Mouse (Mus musculus) kidney, postnatal 25 days (tissue): ENCODE data around the gene Sesn1.

Experiments
- DNase-seq, 2 experiments: peaks; one replicate each; pipeline ENCODE4 v3.0.0; 2021; ENCODE audit warnings: mixed read lengths in 2 of 2

The Sesn1 gene

GRCm38 (mm10) chr10:41871564-41871963 lies 61.8 kb downstream of the Sesn1 start:
- DNase-seq, result no peak

DNA sequence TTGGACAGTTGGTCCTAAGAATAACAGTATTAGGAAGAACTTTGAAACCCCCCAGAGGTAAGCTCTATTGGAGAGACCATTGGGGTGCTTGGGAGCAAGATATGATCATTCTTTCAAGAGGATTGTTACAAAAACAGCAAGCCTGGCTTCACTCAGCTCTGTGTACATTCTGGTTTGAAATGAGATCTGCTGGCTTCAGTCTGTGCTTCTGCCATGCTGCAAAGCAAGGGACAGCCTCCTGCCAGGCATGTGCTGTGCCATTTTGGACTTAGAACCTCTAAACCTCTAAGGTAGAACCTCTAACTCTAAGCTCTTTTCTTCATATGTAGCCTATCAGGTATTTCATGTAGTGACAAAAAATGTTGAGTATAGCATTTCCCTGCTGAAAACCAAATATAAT lies 65.9 kb downstream of the Sesn1 start:
- no peak for DNase-seq

- no peak for DNase-seq
These were observed 68.6 kb downstream of the Sesn1 start for GRCm38 (mm10) chr10:41878344-41878743.

DNA sequence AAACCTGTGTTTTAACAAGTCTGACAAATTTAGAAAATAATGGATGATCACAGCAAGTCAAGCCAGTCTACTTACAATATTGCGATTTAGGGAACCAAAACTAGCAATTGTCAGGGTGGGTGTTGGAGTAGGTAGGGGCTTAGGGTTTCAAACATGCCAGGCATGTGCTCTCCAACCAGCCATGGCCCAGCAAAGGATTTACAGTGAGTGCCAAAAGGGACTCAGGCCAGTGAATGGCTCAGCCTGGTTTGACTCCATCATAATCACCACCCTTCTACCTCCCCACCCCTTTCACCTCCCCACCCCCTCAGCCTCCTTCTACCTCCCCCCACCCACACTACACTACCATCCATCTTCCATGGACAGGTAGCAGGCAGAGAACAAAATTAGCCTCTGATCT lies 69.9 kb downstream of the Sesn1 start:
- DNase-seq, result no peak

DNA sequence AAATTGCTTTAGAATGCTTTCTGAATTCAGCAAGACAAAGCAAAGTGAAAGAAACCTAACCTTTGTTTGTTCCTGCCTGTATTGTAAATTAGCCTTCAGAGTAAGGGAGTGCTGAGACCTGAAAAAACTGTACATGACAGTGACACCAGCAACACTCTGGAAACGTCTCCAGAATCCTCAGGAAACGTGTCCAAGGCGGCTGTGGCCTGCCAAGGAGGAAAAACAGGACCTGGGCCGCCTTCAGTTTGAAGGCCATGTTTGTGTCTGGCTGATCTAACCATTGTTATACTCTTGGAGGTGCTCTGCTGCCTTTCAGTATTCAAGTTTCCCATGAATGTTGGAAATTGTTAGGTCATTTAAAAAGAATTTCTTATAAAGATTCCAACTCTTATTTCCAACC lies 70.5 kb downstream of the Sesn1 start:
- DNase-seq, result no peak

DNA sequence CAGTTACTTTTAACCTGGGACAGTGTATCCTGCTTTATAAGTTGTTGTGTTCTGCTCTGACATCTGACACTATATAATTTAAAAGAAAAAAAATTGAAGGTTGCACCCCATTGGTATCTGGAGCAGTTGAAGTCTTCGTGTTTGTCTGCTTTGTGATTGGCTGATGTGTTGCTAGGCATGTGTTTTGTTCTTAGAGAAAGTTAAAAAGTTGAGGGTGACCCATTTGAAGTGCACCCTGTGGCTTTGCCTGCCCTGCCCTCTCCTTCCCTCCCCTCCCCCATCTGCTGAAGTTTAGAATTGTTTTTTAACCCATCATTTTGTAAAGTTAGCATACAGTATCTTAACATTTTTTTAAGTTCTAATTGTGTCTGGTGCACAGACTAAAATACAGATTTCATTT lies 71.0 kb downstream of the Sesn1 start:
- DNase-seq, result no peak

GRCm38 (mm10) chr10:41881438-41881837 lies 71.7 kb downstream of the Sesn1 start:
- DNase-seq, result no peak

DNA sequence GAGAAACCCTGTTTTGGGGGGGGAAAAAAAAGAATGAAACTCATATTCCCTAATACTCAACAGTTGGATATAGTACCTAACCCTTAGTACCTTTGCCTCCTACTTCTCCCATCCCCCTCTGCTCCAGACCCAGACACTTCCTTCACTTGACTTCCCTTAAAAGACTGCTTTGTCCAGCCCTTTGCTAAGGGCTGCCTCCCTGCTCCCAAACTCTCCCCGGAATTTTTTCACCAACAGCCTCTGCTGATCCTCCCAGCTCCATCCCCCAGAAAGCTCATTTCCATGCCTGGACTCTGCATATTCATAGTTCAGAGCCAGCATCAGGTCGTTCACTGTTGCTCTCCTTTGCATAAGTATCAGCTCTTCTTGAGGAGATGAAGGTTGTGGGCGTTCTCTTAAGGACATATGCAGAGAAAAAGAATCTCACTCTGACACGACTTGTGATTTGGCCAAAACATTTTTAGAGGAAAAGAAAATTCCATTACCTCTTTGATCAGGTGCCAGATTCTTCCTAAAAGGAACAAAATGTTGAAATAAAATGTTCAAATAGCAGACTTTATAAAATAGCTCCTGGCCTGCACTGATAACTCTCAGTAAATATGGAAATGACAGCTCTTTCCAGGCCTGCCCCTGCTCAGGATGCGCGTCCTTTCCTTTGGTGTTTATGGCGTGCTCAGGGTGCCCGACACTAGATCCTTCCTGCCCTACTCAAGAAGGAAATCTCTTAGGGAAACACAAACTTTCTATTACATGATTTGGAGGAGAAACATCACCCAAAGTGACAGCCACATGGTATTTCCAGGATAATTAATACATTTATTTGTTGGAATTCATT lies 74.2 kb downstream of the Sesn1 start:
- peak; percentile 24 to 62 for DNase-seq

GRCm38 (mm10) chr10:41887080-41887821 lies 77.5 kb downstream of the Sesn1 start:
- peak; percentile 98 to 99 for DNase-seq

DNA sequence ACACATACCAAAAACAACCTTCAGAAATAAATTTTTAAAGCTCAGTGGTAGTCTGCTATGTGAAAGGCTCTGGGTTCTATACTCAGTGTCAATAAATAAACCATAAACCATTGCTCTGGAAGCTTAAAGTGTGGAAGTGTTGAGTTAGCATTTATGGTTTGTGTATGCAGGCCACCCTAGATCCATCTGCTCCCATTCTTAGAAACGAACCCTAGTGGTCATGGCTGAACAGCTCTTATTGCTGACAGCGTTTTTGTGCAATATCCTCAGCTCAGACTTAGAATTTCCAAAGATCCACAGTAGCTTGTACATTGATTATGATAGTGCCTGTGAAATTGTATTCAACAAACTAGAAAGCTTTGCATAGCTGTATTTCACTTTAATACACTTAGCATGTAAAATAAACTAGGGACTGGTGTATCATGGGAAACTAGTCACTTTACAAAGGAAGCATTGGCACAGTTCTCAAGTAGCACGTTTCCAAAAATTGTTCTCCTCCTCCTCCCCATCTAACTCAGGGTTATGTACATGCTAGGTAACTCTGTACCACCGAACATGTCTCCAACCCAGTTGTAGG lies 78.7 kb downstream of the Sesn1 start:
- peak in 1 of 2 experiments; percentile 20 for DNase-seq

GRCm38 (mm10) chr10:41889566-41889965 lies 79.8 kb downstream of the Sesn1 start:
- no peak for DNase-seq

DNA sequence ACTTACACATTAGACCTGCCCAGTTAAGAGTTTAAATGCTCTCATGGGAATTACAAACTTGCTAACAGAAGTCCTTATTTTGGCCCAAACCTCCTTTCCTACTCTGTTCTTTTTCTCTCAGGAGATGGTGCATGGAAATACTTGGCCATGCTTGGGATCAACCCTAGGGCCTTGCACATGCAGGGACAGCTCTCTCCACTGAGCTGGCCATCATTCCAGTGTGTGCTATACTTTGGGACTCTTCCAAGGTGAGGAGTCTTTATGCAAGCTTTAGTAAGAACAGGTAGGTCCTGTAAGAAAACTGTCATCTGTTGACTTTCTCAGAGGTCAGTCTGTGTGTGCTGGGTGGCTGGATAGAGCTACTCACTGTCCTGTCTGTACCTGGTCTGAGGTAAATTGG lies 80.8 kb downstream of the Sesn1 start:
- DNase-seq, result no peak

- no peak for DNase-seq
These were observed 81.6 kb downstream of the Sesn1 start for GRCm38 (mm10) chr10:41891312-41891711.

GRCm38 (mm10) chr10:41893433-41894411 lies 84.0 kb downstream of the Sesn1 start:
- peak; percentile 51 to 76 for DNase-seq

- DNase-seq, result no peak
These were observed 86.7 kb downstream of the Sesn1 start for GRCm38 (mm10) chr10:41896425-41896824.

GRCm38 (mm10) chr10:41896865-41897264 lies 87.1 kb downstream of the Sesn1 start:
- no peak for DNase-seq

DNA sequence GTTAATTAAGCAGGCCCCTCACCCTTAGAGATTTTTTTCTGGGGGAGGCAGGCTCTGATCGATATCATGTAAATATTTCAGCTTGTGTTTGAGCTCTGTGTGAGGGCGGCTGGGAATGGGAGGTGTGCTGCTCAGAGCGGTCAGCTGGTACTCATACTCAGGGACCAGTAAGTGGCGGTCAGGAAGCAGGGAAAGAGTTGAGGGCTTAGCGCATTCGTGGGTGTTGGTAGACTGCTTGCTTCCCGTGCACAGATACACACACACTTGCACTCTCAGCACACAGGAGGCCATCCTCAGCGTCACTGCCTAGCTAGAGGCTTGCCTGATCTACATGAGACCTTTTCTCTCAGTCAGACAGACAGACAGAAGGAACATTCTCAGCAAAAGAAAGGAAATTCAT lies 91.7 kb downstream of the Sesn1 start:
- no peak for DNase-seq

- no peak for DNase-seq
These were observed 92.1 kb downstream of the Sesn1 start for GRCm38 (mm10) chr10:41901864-41902263.

- no peak for DNase-seq
These were observed 97.7 kb downstream of the Sesn1 start for GRCm38 (mm10) chr10:41907473-41907872.

- no peak for DNase-seq
These were observed 98.2 kb downstream of the Sesn1 start for GRCm38 (mm10) chr10:41907950-41908349.

DNA sequence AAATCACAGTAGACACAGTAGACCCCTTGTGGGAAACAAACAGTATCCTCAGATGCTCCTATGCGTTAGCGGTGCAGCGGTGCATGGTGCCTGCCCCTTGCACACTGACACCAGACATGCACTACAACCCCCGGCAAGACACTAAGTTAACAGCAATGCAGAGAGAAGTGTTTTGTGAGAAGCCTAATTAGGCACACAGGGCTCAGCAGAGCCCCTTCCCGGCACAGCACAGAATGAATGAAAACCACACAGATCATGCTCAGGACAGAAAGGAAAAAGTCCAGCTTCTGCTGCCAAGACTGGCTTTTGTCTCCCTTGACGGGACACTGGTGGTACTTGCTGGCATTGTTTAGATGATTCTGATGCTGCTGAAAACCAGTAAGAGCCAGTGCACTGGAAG lies 99.2 kb downstream of the Sesn1 start:
- no peak for DNase-seq

DNA sequence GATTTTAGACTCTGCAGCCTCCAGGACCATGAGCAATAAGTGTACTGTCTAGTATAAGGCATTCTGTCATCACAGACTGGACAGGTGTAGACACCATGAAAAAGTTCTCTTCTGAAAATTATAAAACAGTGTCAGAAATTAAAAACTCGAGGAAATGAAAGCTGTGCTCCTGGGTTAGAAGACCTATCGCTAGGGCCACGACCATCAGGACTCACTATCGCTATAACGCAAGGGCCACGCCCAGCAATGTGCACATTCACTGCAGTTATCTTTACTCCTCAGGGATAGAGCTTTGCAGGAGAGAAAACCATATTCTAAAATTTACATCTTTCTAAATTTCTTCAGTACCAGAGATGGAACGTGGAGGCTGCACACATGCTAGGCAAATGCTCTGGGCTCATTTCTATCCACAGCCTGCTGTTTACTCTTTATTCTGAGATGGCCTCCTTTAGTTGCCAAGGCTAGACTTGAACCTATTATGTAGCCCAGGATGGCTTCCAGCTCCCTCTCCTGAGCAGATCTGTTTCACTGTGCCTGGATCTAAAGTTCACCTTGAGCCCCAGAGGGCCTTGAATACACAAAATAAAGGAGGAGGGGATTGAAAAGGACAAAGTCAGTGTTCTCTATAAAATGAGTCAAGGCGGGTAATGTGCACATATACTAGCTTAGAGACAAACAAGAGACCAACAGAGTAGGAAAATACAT lies 102.7 kb downstream of the Sesn1 start:
- DNase-seq, result no peak
